Mouse (Mus musculus): ENCODE results near the gene Osbp2.

DNA sequence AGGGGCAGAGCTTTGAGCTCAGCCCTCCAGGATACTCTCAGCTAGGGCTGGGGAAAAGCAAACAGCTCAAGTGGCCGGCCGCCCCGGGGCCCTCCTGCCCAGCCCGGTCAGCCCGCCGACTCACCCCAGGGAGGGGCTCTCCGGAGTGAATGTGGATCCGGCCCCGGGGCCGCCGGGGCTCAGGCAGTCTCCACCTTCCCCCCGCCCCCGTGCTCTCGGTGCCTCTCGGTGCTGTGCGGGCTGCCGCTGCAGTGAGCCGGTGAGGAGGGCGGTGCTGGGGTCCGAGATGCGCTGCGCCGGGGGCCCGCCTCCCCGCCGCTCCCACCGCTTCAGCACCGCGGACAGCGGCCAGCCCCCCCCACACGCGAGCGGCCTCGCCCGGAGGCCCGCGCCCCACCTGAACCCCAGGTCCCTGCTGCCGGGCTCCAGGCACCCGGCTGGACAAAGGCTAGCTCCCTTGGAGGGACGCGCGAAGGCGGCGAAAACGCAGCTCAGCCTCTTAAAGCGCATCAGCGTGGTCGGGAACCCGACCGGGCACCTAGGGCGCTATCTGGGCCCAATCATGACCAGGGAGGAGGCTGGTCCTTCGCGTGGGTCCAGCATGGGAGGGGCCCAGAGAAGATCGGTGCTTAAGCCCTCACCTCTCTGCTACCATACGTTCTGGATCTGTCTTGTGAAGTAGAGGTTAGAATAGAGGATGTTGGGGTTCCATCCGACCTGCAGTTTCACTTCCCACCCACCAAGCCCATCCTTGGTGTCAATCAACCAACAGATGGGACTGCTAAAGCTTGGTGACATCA lies 89.0 kb downstream of the Osbp2 start:
- TF ChIP-seq CTCF (IDR thresholded peaks at IDR 0.05; ENCODE audit: low read depth) (no peak), EP300 (IDR thresholded peaks at IDR 0.05; ENCODE audit: low read depth) (no peak)

Measured in liver, postnatal 0 days (tissue).